Mouse (Mus musculus) spleen, adult 2 months (tissue): Measurements from ENCODE around the gene Cemip.

Experiments used
- CTCF ChIP-seq: fragments of 200-500 bp; IDR thresholded peaks from 2 replicates; pipeline ENCODE4 v1.5.1; 2011; ENCODE audit warnings: mild to moderate bottlenecking, inconsistent platforms; ENCODE audit not compliant: insufficient read depth, insufficient read length, insufficient replicate concordance; ENCODE audit errors: extremely low read depth
- POLR2A ChIP-seq: fragments of 200-500 bp; IDR thresholded peaks from 2 replicates; pipeline ENCODE4 v1.6.1; 2011; ENCODE audit warnings: low read depth, low read length, inconsistent platforms

GRCm38 (mm10) chr7:83913995-83914394, 172.3 kb downstream of the Cemip start:
- TF ChIP-seq CTCF = no peak
- no peak for TF ChIP-seq POLR2A
